Mouse (Mus musculus) olfactory bulb, adult 2 months (tissue): Measurements from ENCODE around the gene Gtf3c1. TPM values are rescaled to one million over a fixed set of nuclear protein-coding genes. Genes with fewer than 3 reads are reported as not detected.

Experiments used
- H3K27ac ChIP-seq: fragments of 200-500 bp; 2 replicates; pipeline ENCODE4 v1.5.1; 2012; ENCODE audit warnings: low read depth, low read length; ENCODE audit not compliant: insufficient read depth
- H3K4me1 ChIP-seq: fragments of 200-500 bp; 2 replicates; pipeline ENCODE4 v1.6.1; 2012; ENCODE audit warnings: low read length; ENCODE audit not compliant: control insufficient read depth, insufficient read depth
- H3K4me3 ChIP-seq: fragments of 200-500 bp; 2 replicates; pipeline ENCODE4 v1.5.1; 2012; ENCODE audit warnings: mild to moderate bottlenecking, low read depth, low read length, moderate library complexity; ENCODE audit not compliant: insufficient read depth
- CTCF ChIP-seq: fragments of 200-500 bp; IDR thresholded peaks from 2 replicates; pipeline ENCODE4 v1.5.1; 2012; ENCODE audit warnings: low read depth, mild to moderate bottlenecking, low read length, moderate library complexity; ENCODE audit not compliant: insufficient read depth
- POLR2A ChIP-seq: fragments of 200-500 bp; IDR thresholded peaks from 2 replicates; pipeline ENCODE4 v1.6.1; 2012; ENCODE audit warnings: mild to moderate bottlenecking, low read depth, low read length, moderate library complexity; ENCODE audit not compliant: insufficient read depth
- WGBS: fragments of 180-500 bp; shearing (Covaris S2); methylation state at CpG from one replicate; pipeline ENCODE4 v1.1.7; 2018; 5-methylcytosine and 5-hydroxymethylcytosine counted together
- polyA plus RNA-seq: library from polyadenylated mRNA; stranded (reverse); fragments of >200 nt; gene quantifications from 2 replicates; pipeline ENCODE4 v1.2.4, GENCODE M21; 2012; ENCODE audit warnings: low replicate concordance; ENCODE audit not compliant: missing spikeins, insufficient read depth, insufficient read length

The Gtf3c1 gene
- not detected in 2 replicates for polyA plus RNA-seq

DNA sequence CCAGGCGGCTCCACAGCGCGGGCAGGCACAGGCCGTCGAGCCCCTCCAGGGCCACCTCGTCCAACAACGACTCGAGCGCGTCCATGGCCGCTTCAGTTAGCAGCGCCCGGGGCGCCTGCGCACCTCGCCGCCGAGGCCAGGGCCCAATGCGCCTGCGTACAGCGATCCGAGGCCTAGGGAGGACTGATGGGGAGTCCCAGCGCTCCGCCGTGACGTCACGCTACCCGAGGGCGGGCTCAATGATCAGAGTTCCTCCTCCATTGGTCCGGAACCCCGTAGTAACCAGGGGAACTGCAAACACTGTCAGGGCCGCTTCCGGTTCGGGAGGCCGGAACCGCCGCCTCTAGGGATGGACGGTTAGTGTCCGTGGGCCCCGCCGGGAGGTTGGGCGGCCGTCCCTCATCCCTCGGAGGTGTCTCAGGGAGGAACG, at the start of gene Gtf3c1, which contains the start of gene D430042O09Rik:
Gene Gtf3c1 (minus strand): TSS at position 188 of the 430 bp plus-strand sequence.
Gene D430042O09Rik (plus strand): TSS at position 296 of the 430 bp plus-strand sequence.
- Histone ChIP-seq H3K4me3 (peak within 1 kb of the TSS; percentile 91), H3K27ac (peak within 1 kb of the TSS; percentile 52; the same call in 1 of the 2 replicates), H3K4me1 (peaks cover 15% of the 10 kb centered on the region)
- WGBS = under 1% methylated on average over 45 of the region's 45 CpGs
- peak; percentile 72 for TF ChIP-seq POLR2A
- TF ChIP-seq CTCF = no peak

DNA sequence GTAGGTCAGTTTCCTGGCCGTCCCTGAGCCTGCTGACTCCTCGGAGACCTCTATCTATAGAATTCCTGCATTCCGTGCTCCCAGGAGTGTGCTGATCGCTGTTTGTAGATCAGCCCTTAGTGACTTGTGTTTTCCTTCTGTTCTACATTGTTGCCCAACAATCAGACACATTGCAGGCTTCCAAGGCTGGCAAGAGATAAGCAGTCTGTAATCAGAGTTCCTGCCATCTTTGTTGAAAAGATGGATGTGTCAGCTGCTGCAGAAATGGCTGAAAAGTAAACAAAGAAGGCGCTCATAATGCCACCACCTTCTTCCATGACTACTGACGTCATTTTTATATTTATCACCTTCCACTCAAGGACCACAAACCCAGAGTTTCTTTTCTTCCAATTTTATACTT, 49.2 kb upstream of the Gtf3c1 start:
- TF ChIP-seq CTCF = no peak
- no peak for TF ChIP-seq POLR2A
- WGBS = 90% methylated on average over 6 of the region's 6 CpGs
- H3K4me1 ChIP-seq = no peaks in the 10 kb centered on the region
- H3K4me3 ChIP-seq = no peak overlapping the region
- H3K27ac ChIP-seq = no peak overlapping the region

DNA sequence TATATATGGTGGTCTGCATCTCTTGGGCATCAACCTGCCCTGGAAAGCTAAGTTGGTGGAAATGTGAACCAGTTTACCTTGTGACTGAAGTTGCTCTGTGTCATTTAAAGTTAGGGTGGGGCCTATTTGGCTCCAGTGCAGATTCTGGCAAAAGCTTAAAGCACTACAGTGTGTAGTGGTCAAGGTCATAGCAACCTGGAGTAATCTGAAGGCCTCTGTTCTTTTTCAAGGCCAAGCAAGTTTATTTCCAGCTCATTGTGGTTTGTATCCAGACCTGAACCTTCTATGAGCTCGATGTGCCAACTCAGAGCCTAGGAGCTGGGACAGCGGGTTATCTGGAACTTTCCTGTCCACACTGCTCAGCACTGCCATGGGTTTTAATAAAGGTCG, 45.7 kb upstream of the Gtf3c1 start:
- WGBS = 86% methylated on average over 3 of the region's 3 CpGs
- Histone ChIP-seq H3K4me3 (no peak overlapping the region), H3K27ac (no peak overlapping the region), H3K4me1 (no peaks in the 10 kb centered on the region)
- no peak for TF ChIP-seq POLR2A
- TF ChIP-seq CTCF = no peak

DNA sequence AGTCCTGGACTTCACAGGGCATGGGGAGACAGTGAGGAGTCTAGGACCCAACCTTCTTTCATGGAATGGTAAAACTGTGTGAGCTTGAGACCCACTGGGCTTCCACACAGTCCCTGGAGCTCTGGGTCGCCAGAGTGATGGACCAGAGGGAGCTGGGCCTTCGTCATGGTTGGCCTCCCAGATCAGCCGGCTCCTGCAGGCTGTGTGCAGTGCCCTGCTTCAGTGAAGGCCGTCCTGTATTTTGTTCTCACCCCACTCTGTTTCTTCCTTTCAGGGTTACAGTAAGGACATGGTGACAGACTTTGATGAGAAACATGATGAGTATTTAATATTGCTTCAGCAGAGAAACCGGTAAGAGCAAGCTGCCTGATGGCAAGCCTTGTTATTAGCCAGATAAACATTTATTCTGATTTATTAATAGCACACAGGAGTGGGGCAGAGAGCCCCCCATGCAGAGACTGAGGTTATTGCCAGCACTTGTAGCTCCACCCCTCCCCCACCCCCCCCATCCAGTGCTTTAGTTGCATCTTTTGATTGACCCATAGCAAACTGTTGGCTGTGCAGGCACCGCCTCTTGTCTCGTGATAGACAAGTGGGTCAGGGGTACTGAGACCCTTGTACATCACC, 45.2 kb upstream of the Gtf3c1 start:
- Histone ChIP-seq H3K4me1 (no peaks in the 10 kb centered on the region), H3K4me3 (no peak overlapping the region), H3K27ac (no peak overlapping the region)
- TF ChIP-seq POLR2A = no peak
- TF ChIP-seq CTCF = no peak
- 86% methylated on average over 7 of the region's 7 CpGs for WGBS

DNA sequence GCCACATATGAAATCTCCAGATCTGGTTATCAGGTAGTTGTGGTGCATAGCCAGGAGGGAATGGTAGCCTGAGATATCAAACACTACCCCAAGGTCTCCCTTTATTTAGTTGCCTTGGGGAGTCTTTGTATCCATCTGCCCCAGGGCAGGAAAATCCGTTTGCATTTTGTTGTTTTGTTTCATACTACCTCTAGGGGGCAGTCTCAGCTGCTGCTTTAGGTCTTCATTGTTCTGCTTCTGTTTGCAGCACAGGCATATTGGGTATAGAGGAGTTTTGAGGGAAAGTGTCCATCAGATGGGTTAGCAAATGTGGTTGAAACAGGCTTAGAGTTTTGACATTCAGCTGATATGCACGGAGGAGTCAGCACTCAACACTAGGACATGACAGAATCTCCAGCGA, 40.6 kb upstream of the Gtf3c1 start:
- H3K4me1 ChIP-seq = no peaks in the 10 kb centered on the region
- 56% methylated on average over 3 of the region's 3 CpGs for WGBS
- no peak overlapping the region for H3K4me3 ChIP-seq
- no peak overlapping the region for H3K27ac ChIP-seq
- TF ChIP-seq POLR2A (no peak), CTCF (no peak)

DNA sequence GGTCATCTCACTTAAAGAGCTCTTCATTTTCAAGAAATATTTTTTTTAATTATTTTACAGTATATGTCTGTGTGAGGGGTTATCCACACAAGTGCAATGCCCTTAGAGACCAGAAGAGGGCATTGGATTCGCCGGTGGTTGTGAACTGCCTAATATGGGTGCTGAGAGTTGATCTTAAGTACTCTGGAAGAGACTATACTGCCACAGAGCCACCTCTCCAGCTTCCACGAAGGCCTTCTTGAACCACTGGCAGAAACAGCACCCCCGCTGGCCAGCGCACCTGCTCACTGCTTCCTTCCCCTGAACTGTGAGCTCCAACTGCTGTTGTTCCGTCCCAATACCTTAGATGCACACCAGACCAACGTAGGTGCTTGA, 39.7 kb upstream of the Gtf3c1 start:
- WGBS = 72% methylated on average over 7 of the region's 7 CpGs
- no peaks in the 10 kb centered on the region for H3K4me1 ChIP-seq
- H3K27ac ChIP-seq = no peak overlapping the region
- TF ChIP-seq POLR2A (no peak), CTCF (no peak)
- no peak overlapping the region for H3K4me3 ChIP-seq

DNA sequence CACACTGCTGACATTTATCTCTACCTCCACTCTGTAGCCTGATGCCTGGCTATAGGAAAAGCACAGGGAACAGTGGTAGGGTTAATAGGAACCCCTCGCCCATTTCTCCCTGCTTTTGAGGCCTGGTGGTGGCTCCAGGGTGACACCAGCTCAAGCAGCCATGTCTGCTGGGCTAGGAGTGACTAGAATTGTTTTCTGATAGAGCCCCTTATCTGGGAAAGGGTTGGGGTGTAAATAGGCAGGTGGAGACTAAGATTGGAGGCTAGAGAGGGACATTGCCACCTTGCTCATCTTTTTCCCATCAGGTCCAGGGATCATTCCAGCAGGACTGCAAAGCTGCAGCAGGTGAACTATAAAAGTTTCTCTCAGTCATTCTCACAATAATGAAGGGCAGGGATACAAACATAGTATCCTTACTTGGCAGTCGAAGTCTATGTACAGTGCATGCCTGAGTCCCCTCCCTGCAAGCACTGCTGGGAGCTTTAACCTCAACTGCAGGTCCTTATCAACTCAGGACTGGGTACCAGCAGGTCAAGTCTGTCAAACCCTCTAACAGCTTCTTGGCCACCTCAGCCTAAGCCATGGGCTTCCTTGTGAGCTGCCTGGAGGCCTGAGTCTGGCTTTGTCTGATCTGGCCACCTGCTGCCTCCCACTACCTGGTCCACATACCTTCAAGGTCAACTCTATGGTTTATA, 39.2 kb upstream of the Gtf3c1 start:
- no peak overlapping the region for H3K27ac ChIP-seq
- H3K4me3 ChIP-seq = no peak overlapping the region
- no peak for TF ChIP-seq CTCF
- no peak for TF ChIP-seq POLR2A
- WGBS = 91% methylated on average over 2 of the region's 2 CpGs
- H3K4me1 ChIP-seq = no peaks in the 10 kb centered on the region

DNA sequence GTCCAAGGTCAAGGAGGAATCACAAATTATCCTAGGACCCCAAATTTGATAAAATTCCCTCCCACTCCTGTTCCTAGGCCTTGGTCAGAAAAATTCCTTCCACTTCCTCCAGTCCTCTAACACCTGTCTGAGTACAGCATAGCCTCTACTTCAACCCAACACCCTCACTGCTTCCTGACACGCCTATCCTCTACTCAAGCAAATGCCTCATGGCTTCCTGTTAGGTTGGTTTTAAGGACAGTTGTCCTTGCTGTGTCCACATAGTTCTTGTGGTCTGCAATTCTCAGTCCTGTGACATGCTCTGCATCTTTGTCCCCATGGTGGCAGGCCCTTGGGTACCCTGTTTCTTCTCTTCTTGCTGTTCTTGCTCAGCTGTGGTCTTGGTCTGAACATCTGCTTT, 37.2 kb upstream of the Gtf3c1 start:
- Histone ChIP-seq H3K27ac (no peak overlapping the region), H3K4me3 (no peak overlapping the region), H3K4me1 (no peaks in the 10 kb centered on the region)
- TF ChIP-seq CTCF = no peak
- TF ChIP-seq POLR2A = no peak
- WGBS = 91% methylated on average over 1 of the region's 1 CpGs

DNA sequence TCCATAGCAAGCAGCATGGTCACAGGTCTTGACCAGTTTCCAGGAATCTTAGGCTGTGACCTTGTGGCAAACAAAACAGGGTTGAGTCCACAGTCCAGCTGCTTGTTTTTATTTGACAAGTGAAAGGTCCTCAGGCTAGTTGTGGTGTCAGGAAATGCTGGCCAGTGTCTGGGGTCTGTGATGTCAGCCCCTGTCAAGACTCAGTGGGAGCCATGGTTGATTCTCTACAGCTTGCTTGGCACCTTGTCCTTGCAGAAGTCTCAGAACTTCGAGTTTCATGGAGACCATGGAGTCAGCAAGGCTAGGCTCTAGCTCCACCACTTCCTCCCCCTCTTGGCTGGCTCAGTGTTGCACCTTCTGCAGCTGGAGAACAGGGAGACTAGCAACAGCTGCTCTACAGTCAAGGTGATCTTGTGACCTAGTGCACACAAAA, 33.7 kb upstream of the Gtf3c1 start:
- H3K27ac ChIP-seq = no peak overlapping the region
- no peak for TF ChIP-seq POLR2A
- no peak for TF ChIP-seq CTCF
- H3K4me1 ChIP-seq = no peaks in the 10 kb centered on the region
- no peak overlapping the region for H3K4me3 ChIP-seq
- 44% methylated on average over 1 of the region's 1 CpGs for WGBS
